Mouse (Mus musculus) spleen, adult 18-20 months (tissue): ENCODE measurements around the gene Fancd2.

Experiments used
- DNase-seq, 2 experiments: peaks; one replicate each; pipeline ENCODE4 v3.0.0; 2022; ENCODE audit warnings: mixed read lengths in 2 of 2

Fancd2 gene

GRCm38 (mm10) chr6:113530932-113531839 is at the start of gene Fancd2, which contains the start of gene Emc3:
TSS of gene Fancd2 (plus strand) at chr6:113531682.
TSS of gene Emc3 (minus strand) at chr6:113531652.
- peak; percentile 81 to 94 for DNase-seq

- peak in 1 of 2 experiments; percentile 35 for DNase-seq
These were observed 48.9 kb upstream of the Fancd2 start for GRCm38 (mm10) chr6:113482477-113483099.

GRCm38 (mm10) chr6:113483100-113483615 is 48.3 kb upstream of the Fancd2 start, which contains the start of gene Creld1:
TSS of gene Creld1 (plus strand) at chr6:113483297.
- DNase-seq = peak; percentile 89

GRCm38 (mm10) chr6:113483729-113484128 is 47.8 kb upstream of the Fancd2 start:
- DNase-seq = no peak

- DNase-seq = no peak
These were observed 44.3 kb upstream of the Fancd2 start for GRCm38 (mm10) chr6:113487125-113487576.

- DNase-seq = no peak
These were observed 42.1 kb upstream of the Fancd2 start for GRCm38 (mm10) chr6:113489410-113489809.

- DNase-seq = no peak
These were observed 39.2 kb upstream of the Fancd2 start for GRCm38 (mm10) chr6:113492101-113492864.

GRCm38 (mm10) chr6:113494258-113494788 is 37.2 kb upstream of the Fancd2 start:
- peak; percentile 76 to 84 for DNase-seq

- DNase-seq = no peak
These were observed 36.3 kb upstream of the Fancd2 start for GRCm38 (mm10) chr6:113495071-113495675.

GRCm38 (mm10) chr6:113499346-113499745 is 32.1 kb upstream of the Fancd2 start:
- no peak for DNase-seq

GRCm38 (mm10) chr6:113501388-113502084 is 29.9 kb upstream of the Fancd2 start, which contains the start of gene Prrt3:
TSS of gene Prrt3 (minus strand) at chr6:113501931.
- DNase-seq = no peak

GRCm38 (mm10) chr6:113502801-113503200 is 28.7 kb upstream of the Fancd2 start:
- no peak for DNase-seq

- no peak for DNase-seq
These were observed 25.8 kb upstream of the Fancd2 start for GRCm38 (mm10) chr6:113505689-113506088.

- no peak for DNase-seq
These were observed 24.4 kb upstream of the Fancd2 start for GRCm38 (mm10) chr6:113507130-113507529.

- no peak for DNase-seq
These were observed 23.1 kb upstream of the Fancd2 start for GRCm38 (mm10) chr6:113508272-113508946.

GRCm38 (mm10) chr6:113508947-113509280 is 22.6 kb upstream of the Fancd2 start:
- DNase-seq = no peak

- no peak for DNase-seq
These were observed 17.5 kb upstream of the Fancd2 start for GRCm38 (mm10) chr6:113513944-113514343.

GRCm38 (mm10) chr6:113514600-113514999 is 16.9 kb upstream of the Fancd2 start:
- DNase-seq = no peak

GRCm38 (mm10) chr6:113517434-113518080 is 13.9 kb upstream of the Fancd2 start:
- DNase-seq = no peak

- DNase-seq = no peak
These were observed 9.2 kb upstream of the Fancd2 start for GRCm38 (mm10) chr6:113522310-113522709.
